Mouse (Mus musculus) testis, adult 2 months (tissue): ENCODE results near the gene Phf6.

Source experiments
- CTCF ChIP-seq: fragments of 200-500 bp; IDR thresholded peaks from 2 replicates; pipeline ENCODE4 v1.5.1; 2012; ENCODE audit warnings: low read depth, mild to moderate bottlenecking, inconsistent platforms, low read length, moderate library complexity; ENCODE audit not compliant: control insufficient read depth, insufficient read depth, insufficient replicate concordance
- POLR2A ChIP-seq: fragments of 200-500 bp; IDR thresholded peaks from 2 replicates; pipeline ENCODE4 v1.6.1; 2012; ENCODE audit warnings: low read depth, mild to moderate bottlenecking, inconsistent platforms, low read length, moderate library complexity; ENCODE audit not compliant: control insufficient read depth

- TF ChIP-seq CTCF: no peak
- peak; percentile 65; the same call in 1 of the 2 replicates for TF ChIP-seq POLR2A
Measured at GRCm38 (mm10) chrX:52987905-52988783, 76.1 kb downstream of the Phf6 start, which contains the start of gene Hprt.
